Comparison of ENCODE assay signal across 23 mouse cellular contexts in genomic region chr7:110732001-110732632, GRCm38 (mm10). TPM values are rescaled to one million over a fixed set of nuclear protein-coding genes. Genes with fewer than 3 reads are reported as not detected.
A peak's percentile ranks its signal among the peaks of the same experiment; 100 is the strongest.
DNase-seq lines count a peak whose midpoint lies in the region; ATAC-seq and TF ChIP-seq lines count a peak whose summit lies in the region.
"Had no signal": no experiment of that assay in that cellular context is flagged by ENCODE, and none has a peak within 500 bp of the region (broad histone marks: within the 10 kb centered on the region; RNA-seq: fewer than 3 reads in every experiment).

No protein-coding gene starts in this region.

- no peaks in the 10 kb centered on the region for H3K36me3 ChIP-seq in hindbrain, embryonic 10.5 days
- no peaks in the 10 kb centered on the region for H3K36me3 ChIP-seq in hindbrain, postnatal 0 days (ENCODE audit: insufficient read depth, low read length)
- H3K36me3 ChIP-seq in limb, embryonic 13.5 days = no peaks in the 10 kb centered on the region
- H3K36me3 ChIP-seq: embryonic facial prominence, embryonic 15.5 days; hindbrain, embryonic 12.5 days; liver, embryonic 15.5 days had no signal

- 85% methylated on average over 12 of the region's 12 CpGs for WGBS in hindbrain, embryonic 10.5 days
- WGBS in hindbrain, postnatal 0 days = 78% methylated on average over 12 of the region's 12 CpGs
- WGBS in limb, embryonic 13.5 days = 63% methylated on average over 12 of the region's 12 CpGs

- no peak overlapping the region for H3K4me3 ChIP-seq in hindbrain, embryonic 10.5 days
- H3K4me3 ChIP-seq in hindbrain, postnatal 0 days (ENCODE audit: low read length) = no peak overlapping the region
- H3K4me3 ChIP-seq in limb, embryonic 13.5 days = no peak overlapping the region
- H3K4me3 ChIP-seq: embryonic facial prominence, embryonic 15.5 days; hindbrain, embryonic 12.5 days; liver, embryonic 15.5 days had no signal

- H3K9me3 ChIP-seq in hindbrain, embryonic 10.5 days = 0 out of 2 replicates have a peak, but pooled peaks cover 5% of the 10 kb centered on the region
- H3K9me3 ChIP-seq in hindbrain, postnatal 0 days (ENCODE audit: low read length) = no peaks in the 10 kb centered on the region
- no peaks in the 10 kb centered on the region for H3K9me3 ChIP-seq in limb, embryonic 13.5 days
- H3K9me3 ChIP-seq: embryonic facial prominence, embryonic 15.5 days; hindbrain, embryonic 12.5 days; liver, embryonic 15.5 days had no signal

- no peaks in the 10 kb centered on the region for H3K27me3 ChIP-seq in hindbrain, embryonic 10.5 days (ENCODE audit: insufficient read depth, poor library complexity, severe bottlenecking)
- no peaks in the 10 kb centered on the region for H3K27me3 ChIP-seq in hindbrain, postnatal 0 days (ENCODE audit: insufficient read depth, low read length)
- no peaks in the 10 kb centered on the region for H3K27me3 ChIP-seq in limb, embryonic 13.5 days
- H3K27me3 ChIP-seq: CH12.LX; embryonic facial prominence, embryonic 15.5 days; hindbrain, embryonic 12.5 days; liver, embryonic 15.5 days had no signal

- TF ChIP-seq CTCF in hindbrain, postnatal 0 days (IDR thresholded peaks at IDR 0.05; ENCODE audit: low read depth) = no peak

- no peak for DNase-seq in hindbrain, embryonic 10.5 days (ENCODE audit: low spot score)
- no peak for DNase-seq in hindbrain, postnatal 0 days (ENCODE audit: low spot score)
- peak; percentile 46 for DNase-seq in 3134 (ENCODE audit: extremely low read depth, insufficient read length, low spot score)
- peak; percentile 67 for DNase-seq in NIH3T3 (ENCODE audit: low read depth)
- DNase-seq in cerebellum, postnatal 4 days (ENCODE audit: low spot score in 2 of 2) = no peak
- no peak for DNase-seq in adrenal gland, postnatal 14 days
- DNase-seq: adrenal gland, adult 8-10 months; cerebellum, adult 11-12 months; heart, postnatal 14 days; kidney, adult 11 months; kidney, postnatal 14 days; layer of hippocampus, adult 9-11 months; lung, embryonic 14.5 days; lung, postnatal 14 days; thymus, adult 2 months; thymus, postnatal 4 days had no signal

- peaks cover 30% of the 10 kb centered on the region for H3K4me1 ChIP-seq in hindbrain, embryonic 10.5 days (replicated peaks)
- H3K4me1 ChIP-seq in hindbrain, postnatal 0 days (ENCODE audit: insufficient read depth, low read length) = peaks cover 3% of the 10 kb centered on the region; the same call in 1 of the 2 replicates
- H3K4me1 ChIP-seq in limb, embryonic 13.5 days = peaks cover 13% of the 10 kb centered on the region
- H3K4me1 ChIP-seq: liver, embryonic 15.5 days had no signal

- ATAC-seq in hindbrain, postnatal 0 days = no peak
- ATAC-seq in limb, embryonic 13.5 days (ENCODE audit: low FRiP score, low read depth) = no peak
- ATAC-seq: forebrain, embryonic 14.5 days had no signal

- no peak overlapping the region for H3K4me2 ChIP-seq in hindbrain, postnatal 0 days (ENCODE audit: low read depth, low read length)
- H3K4me2 ChIP-seq in limb, embryonic 13.5 days (replicated peaks) = no peak overlapping the region
- H3K4me2 ChIP-seq: embryonic facial prominence, embryonic 15.5 days; hindbrain, embryonic 12.5 days; liver, embryonic 15.5 days; lung, embryonic 14.5 days had no signal

- peak overlapping the region; percentile 78 for H3K27ac ChIP-seq in hindbrain, embryonic 10.5 days
- no peak overlapping the region for H3K27ac ChIP-seq in hindbrain, postnatal 0 days
- 0 out of 2 replicates have a peak overlapping the region, but pooled peaks have one; percentile 17 for H3K27ac ChIP-seq in limb, embryonic 13.5 days
- H3K27ac ChIP-seq: embryonic facial prominence, embryonic 15.5 days; liver, embryonic 15.5 days; stomach, postnatal 0 days had no signal

- no peak overlapping the region for H3K9ac ChIP-seq in hindbrain, postnatal 0 days (replicated peaks; ENCODE audit: low read length)
- no peak overlapping the region for H3K9ac ChIP-seq in limb, embryonic 13.5 days
- H3K9ac ChIP-seq: embryonic facial prominence, embryonic 15.5 days; hindbrain, embryonic 12.5 days; liver, embryonic 15.5 days; lung, embryonic 14.5 days had no signal

RNA-seq across cellular contexts. Expression of gene Ampd3, which starts 35.9 kb away (rescaled TPM):
- polyA plus RNA-seq in hindbrain, embryonic 10.5 days (2016; fragmentation: Nextera tagmentation; extraction: Ambion mirVana) = 1.7 and 1.9 TPM in 2 replicates
- 15.1 and 24.8 TPM in 2 replicates for total RNA-seq in hindbrain, postnatal 0 days (2014; rRNA removed)
- 12.4 and 14.3 TPM in 2 replicates for polyA plus RNA-seq in hindbrain, postnatal 0 days (2015; fragmentation: Nextera tagmentation; extraction: Ambion mirVana)
- 2.8 and 3.7 TPM in 2 replicates for polyA plus RNA-seq in limb, embryonic 13.5 days (2015; fragmentation: Nextera tagmentation; extraction: Ambion mirVana)
- 22.9 and 32.8 TPM in 2 replicates for total RNA-seq in adrenal gland, postnatal 14 days (2021)

Comparison
In these comparisons a context has a peak if more than half of its experiments do, and no peak if none do; other contexts are left out.
1. DNase-seq: peak in 3134 (single experiment) and NIH3T3 (single experiment); none in hindbrain, embryonic 10.5 days (single experiment), hindbrain, postnatal 0 days (single experiment), cerebellum, postnatal 4 days (0 of 2) and adrenal gland, postnatal 14 days (single experiment).